Mouse (Mus musculus) layer of hippocampus, adult 9-11 months (tissue): ENCODE results near the gene Slc22a20.

Experiments used
- DNase-seq: peaks from one replicate; pipeline ENCODE4 v3.0.0; 2022

Gene Slc22a20

DNA sequence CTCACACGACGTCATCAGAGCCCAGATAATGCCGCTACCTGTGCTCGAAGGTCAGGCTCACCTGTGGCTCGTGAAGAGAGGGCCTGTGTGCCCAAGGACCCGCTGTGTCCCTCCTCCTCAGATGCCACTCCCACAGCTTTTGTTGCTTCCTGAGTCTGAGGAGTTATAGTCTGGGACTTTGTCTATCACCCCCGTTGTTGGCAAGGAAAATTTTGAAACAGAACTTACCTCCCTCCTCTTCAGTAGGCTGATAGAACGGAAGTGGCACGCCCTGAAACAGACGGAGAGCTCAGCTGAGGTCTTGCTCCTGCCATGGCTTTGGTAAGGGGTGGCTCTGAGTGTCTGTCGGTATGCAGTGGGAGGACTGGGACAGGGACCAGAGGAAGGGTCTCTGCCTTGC, 35.7 kb downstream of the Slc22a20 start:
- no peak for DNase-seq

DNA sequence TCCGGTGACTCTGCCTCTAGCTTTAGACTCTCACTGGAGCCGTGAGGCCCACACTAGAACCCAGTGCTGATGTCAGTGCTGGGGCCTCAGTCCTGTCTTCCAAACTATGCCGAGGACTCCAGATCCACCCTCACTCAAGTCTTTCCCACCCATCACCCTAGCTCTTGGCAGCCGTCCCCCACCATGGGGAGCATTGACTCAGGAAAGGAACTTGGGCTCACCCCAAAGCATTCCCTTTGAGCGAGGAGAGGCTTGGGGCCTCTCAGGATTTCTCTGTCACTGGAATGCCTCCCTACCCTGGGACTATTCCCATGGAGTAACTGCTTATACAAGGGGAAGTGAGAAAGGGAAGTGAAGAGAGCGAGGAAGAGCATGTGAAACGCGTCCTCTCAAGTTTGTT, 40.1 kb downstream of the Slc22a20 start:
- DNase-seq: no peak

DNA sequence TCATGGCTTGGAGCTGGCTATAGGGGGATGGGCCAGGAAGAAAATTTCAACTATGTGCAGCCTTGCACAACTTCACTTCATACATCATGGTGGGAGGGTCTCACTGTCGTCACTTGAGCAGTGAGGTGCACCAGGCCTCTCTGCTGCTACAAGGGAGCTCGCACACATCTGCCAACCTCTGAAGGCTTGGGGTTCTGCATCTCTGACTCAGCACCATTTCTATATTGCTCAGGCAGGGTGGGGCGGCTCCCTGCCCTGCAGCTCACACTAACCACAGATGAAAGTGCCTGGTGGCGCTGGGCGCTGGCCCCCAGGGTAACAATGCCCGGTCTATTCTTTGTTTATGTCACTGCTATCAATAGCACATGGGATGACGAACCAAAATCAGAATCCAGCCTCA, 40.9 kb downstream of the Slc22a20 start:
- peak; percentile 86 for DNase-seq

DNA sequence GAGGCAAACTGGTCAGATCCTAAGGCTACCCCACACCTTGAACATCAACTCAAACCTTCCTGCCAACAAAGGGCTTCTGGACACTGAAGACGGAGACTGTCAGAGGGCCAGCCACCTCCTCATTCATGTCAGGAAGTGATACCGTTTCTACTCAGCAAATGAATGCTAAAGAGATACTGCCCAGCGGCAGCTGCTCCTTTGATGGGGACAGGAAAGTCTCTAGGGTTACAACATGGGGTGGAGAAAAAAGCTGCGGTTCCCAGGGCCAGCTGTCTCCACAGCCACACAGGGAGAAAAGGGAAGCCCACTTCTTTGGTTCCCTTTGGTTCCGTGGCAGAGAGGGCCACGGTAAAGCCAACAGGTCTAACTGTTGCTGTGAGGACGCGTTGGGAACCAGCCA, 41.8 kb downstream of the Slc22a20 start:
- DNase-seq: no peak

DNA sequence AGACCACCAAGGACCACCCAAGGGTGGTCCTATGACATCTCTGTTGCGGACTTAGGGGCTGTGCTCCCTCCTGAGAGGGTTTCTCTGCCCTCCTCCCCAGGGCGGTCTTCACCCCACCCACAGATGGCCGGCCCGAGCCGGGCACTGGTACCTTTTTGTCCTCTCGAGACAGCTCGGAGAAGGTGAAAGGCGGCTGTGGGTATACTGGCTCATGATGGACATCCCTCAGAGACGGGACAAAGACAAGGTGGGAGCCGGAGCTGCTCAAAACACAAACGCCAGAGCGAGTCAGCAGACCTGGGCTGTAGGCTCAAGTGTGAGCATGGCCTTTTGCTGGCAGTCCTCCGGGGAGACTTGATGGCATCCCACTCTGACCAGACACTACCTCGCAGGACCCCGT, 42.5 kb downstream of the Slc22a20 start:
- no peak for DNase-seq

DNA sequence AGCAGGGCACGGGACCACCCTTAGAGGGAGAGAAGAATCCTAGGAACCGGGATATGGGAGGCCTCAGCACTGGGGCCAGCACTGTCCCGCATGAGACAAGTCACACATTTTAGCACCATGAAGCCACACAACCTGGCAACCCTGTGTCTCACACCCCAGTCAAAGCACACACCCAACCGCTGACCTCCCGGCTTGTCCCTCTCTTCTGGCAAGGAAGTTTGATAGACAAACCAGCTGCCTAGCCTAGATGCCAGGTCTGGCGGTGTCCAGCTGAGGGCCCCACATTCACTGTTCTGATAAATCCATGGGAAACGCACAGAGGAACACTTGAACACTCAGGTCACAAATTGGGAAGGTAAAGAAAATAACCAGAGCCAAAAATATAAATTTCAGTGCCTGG, 43.4 kb downstream of the Slc22a20 start:
- no peak for DNase-seq

DNA sequence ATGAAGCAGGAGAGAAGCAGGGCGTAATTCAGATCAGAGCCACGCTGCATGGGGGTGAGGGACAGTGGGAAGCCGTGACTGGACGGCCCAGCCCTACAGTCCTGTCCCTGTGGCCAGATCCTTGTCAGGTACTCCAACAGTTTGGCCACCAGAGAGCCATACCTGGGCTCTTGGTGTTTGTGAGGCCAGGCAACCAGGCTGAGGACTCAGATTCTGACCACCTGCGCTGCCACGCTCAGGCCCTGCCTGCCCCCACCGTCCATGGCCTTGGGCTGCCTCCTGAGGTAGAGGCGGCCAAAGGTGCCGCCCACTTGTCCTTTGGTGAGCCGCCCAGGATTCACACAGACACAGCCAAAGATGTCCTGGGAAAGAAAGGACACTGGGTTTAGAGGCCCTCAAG, 45.3 kb downstream of the Slc22a20 start:
- DNase-seq: no peak

DNA sequence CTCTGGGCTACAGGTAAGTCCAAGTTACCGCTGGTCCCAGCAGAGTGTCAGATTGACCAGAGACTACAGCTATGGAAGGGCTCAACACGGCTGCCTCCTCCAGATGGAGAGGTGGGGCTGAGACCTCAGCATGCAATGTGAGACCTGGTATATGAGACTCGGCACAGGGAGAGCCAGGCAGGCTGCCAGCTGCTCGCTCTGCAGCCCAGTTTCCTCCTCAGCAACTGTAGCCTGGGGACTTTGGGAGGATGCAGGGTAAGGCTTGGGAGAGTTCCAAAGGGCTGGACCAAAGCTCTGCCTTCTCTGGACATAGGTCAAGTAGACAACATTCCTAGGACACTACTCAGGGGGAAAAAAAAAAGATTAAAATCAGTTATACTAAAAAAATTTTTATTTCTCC, 45.8 kb downstream of the Slc22a20 start:
- peak; percentile 38 for DNase-seq

DNA sequence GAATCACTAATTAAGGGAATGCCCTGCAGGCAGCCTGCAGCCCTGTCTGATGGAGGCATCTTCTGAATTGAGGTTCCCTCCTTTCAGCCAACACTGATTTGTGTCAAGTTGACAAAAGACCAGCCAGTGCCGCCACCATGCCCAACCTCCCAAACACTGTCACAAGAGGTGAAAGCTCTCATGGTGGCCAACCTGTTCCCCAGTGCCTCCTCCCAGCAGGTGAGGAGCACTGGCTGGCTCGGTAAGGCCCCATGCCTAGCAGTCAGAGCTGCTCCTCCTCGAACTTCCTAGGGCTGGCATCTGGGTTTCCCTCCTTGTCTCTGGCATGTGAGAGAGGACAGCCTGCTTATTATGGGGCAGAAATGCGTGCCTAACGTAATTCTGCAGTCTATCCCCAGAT, 46.2 kb downstream of the Slc22a20 start:
- DNase-seq: no peak

DNA sequence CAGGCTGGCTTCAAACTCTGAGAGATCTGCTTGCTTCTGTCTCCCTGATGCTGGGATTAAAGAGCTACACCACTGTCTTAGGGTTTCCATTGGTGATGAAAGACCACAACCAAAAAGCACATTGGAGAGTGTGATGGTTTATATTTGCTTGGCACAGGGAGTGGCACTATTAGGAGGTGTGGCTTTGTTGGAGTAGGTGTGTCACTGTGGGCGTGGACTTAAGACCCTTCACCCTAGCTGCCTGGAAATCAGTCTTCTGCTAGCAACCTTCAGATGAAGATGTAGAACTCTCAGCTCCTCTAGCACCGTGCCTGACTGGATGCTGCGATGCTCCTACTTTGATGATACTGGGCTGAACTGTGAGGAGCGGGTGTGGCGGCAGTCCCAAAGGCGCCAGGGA, 47.4 kb downstream of the Slc22a20 start:
- DNase-seq: no peak

DNA sequence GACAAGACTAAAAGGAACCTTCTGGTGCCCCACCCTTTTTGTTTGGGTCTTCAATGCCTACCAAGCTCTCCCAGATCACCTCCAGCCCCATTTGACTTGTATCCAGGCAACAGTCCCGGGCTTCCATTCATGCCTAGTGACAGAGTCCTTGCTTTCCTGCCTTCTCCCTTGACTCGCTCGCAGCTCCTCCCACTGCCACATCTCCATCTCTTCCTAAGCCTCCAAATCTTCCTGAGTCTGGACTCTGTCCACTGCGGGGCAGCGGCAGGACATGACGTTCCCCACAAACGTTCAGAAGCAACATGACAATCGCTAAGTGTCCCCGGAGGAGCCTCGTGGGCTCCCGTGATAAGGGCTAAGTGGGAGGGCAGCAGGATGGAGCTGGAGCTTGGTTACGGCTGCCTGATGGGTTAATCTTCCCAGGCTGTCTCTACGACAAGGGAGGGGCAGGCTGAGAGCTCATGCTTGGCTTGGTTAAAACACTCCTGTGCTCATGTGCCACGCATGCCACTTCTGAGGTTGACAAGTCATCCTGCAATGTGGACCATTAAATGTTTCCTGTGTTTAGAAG, 48.0 kb downstream of the Slc22a20 start:
- DNase-seq: no peak

DNA sequence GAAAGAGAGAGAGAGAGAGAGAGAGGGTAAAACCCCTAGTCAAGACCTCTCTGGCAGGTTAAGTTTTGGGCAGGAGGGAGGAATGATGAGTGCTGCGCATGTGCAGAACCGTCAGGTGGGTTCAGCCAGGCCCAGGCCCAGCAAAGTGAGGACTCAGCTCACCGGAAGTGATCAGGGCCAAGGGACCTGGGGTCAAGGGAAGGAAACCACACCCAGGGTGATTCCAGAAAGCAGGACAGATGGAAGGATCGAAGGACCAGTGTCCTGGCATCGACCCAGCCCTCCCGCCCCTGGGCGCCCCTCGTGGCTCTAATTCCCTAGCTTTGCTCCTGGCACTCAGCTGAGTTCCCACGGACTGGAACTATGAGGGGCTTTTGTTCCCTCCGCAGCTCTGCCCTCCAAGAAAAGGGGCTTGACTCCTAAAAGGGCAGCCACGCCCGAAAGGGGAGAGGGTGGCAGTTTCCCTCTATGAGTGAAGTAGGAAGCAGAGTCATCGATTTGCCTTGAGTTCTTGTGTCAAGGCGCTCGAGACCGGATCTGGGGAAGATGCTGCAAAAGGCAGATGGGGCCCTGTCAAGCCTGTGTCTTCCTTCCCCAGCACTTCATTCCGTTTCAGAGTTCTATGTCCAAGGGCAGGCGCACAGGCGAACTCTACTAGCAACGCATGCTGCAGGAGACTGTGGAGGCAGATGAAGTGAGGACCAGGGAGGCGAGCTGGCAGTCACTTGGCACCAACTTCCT, 48.7 kb downstream of the Slc22a20 start:
- no peak for DNase-seq

DNA sequence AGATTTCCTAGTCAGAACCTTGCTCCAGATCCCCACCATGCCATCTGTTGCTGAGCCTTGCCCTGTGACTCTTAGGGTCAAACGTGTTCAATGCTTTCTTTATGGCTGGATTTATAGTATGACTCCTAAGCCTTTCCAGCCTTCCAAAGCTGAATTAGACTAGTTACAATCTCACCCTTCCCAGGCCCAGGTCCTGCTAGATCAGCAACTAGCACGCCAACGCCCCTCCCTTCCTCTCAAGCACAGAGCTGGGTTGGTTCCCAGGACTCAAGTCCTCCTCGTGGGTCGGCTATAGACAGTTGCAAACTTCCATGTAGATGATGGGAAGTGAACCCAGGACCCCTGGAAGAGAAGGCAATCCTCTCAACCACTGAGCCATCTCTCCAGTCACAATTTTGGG, 50.3 kb downstream of the Slc22a20 start:
- DNase-seq: no peak

DNA sequence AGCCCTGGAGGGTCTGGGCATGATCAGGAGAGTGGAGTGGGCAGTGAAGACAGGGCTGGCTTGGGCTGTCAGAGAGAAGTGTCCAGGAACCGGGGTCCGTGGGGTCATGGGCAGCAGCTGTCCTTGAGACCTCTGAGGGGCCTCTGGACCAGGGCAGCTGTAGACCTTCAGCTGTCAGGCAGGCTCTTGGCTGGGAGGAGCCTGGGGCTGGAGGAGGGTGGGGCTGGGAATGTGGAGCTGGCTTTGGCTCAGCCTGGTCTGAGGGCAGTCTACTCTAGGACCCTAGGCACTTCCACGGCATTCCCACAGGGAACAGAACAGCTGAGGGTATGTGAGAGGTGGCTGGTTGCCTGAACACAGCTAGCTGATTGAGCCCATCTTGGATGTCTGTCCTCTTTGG, 50.7 kb downstream of the Slc22a20 start:
- no peak for DNase-seq

DNA sequence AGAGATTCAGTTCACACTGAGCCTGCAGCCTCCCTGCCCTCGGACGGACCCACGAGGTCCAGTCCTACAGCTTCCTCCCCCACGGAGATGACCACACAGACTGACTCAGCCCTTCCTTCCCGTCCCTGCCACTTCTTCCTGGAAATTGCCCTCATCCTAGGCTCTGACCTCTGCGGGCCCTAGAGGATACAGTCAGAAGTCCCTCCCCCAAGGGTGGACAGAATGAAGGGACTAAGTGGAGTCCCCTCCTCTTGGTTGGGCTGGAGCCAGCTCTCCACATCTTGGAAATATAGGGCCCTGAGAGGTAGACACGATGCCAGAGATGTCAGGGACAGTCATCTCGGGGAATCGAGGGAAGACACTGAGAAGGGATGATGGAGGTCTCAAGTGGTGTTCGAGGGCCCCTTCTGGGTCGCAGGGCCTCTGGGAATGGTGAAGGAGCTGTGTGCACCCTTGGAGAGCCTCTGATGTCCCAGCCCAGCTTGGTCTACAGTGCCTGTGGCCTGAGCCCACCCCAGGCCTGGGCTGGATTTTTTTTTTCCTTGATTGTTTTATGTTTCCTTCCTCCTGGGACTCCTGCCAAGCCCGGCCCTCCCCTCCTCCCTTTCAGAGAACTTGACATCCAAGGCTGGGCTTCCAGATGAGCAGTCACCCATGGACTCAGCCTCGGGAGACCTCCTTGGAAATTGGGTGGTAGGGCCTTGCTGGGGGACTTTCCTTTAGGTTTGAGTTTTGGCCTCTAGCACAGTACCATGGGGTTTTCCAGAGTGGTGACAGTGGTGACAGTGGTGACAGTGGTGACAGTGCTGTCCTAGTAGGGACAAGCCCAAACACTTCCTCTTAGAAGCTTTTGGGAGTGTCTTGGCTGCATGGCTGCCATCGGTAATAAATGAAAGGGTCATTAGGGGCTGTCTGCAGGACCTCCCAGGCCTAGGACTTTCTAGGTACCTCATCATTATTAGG, 56.0 kb downstream of the Slc22a20 start:
- DNase-seq: no peak

DNA sequence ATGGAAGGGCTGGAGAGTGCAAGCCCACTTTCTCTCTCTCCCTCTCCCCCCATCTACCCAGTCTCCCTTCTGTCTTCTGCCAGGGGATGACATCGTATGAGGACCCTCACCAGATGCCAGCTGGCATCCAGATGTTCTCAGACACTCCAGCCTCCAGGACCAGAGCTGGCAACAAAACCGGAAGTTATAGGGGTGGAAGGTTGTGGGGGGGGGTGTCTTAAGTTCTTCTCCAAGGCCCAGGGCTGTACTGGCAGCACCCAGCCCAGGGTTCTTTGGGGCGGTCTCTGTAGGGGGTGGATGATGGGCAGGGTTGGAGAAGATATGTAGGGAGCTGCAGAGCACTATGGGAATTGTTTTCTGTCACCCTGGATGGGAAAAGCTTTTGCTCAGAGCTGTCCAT, 57.4 kb downstream of the Slc22a20 start:
- DNase-seq: no peak

DNA sequence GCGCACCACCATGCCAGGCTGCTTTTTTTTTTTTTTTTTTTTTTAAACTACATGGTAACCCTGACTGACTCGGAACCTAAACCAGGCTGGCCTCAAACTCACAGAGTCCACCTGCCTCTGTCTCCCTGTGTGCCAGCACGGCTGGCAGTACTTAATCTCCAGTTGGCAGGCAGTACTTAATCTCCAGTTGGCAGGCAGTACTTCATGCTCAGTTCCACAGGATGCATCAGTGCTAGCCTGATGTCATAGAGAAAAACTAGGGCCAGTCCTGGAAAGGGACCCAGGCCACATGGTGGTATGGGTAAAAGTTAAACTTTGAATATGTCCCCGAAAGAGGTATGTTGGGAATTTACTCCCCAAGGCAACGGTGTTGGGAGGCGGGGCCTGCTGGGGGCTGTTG, 57.8 kb downstream of the Slc22a20 start:
- no peak for DNase-seq

DNA sequence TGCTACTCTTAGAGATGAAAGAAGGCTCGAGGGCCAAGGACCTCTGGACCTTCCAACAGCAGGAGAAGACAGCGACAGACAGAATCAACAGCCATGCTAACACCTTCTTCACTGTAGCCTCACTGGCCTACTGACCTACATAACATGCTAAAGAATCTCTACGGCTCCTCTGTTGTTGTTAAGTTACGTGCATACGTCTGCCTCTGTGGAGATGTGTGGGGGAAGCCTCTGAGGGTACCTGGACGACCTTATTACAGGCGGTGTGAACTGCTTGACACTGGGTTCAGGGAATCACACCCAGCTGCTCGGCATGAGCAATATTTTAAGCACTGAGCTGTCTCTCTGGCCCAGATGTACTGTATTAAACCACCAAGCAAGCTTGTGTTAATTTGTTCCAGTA, 58.4 kb downstream of the Slc22a20 start:
- no peak for DNase-seq

DNA sequence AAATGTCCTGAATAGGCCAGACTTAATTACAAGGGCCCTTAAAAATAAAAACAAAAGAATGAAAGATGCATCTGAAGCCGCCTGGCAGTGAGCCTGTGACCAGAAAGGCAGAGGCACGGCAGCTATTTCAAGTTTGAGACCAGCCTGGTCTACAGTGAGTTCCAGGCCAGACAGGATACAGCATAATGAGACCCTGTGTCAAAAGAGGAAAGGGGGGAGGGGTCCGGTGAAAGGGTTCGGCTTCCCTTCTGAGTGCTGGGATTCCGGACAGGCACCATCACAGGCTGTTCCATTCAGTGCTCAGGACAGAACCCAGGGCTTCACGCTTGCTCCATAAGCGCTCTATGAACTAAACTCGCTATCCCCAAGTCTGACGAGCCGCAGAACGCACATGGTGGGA, 58.9 kb downstream of the Slc22a20 start:
- DNase-seq: no peak

DNA sequence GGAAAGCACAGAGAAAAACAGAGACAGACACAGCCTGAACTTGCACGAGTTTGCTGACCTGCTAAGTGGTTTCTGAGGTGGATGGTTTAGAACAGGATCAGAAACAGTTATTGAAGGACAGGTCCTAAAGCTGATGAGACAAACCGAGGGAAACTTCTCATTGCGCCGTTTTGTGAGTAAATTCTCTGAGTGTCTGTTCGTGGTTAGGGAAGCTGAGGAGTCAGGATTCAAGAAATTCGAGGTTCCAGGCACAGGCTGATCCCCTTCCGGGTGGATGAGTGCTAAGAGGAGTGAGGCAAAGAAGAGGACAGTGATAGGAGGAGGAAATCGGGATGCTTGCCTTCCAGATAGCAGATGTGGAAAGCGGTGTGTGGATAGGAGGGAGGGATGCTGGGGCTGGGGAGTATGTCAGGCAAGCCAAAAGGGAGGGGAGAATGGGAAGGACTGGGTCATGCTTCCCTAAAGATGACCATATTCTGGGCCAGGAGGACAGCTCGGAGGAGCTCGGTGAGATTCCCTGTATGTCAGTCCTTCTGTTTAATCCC, 60.6 kb downstream of the Slc22a20 start:
- no peak for DNase-seq

DNA sequence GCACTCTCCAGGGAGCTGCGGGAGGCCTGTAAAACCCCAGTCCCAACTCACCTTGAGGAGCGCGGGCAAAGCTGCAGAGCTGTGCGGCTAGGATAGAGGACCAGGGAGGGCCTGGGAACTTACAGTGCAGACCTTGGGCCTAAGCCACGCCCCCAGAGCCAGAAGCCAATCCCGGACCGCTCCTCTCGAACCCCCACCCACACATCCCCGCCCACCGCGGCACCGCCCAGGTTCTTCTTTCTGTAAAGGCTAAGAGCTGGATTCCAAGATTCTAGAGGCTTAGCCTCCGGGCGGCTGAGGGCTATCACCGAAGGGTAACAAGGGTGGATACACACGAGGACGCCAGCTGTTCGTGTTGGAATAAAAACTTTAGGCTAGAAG, 61.2 kb downstream of the Slc22a20 start, which contains the start of gene Cdc42ep2:
TSS of gene Cdc42ep2 (minus strand) at position 104 of the 381 bp plus-strand sequence.
- peak; percentile 94 for DNase-seq

DNA sequence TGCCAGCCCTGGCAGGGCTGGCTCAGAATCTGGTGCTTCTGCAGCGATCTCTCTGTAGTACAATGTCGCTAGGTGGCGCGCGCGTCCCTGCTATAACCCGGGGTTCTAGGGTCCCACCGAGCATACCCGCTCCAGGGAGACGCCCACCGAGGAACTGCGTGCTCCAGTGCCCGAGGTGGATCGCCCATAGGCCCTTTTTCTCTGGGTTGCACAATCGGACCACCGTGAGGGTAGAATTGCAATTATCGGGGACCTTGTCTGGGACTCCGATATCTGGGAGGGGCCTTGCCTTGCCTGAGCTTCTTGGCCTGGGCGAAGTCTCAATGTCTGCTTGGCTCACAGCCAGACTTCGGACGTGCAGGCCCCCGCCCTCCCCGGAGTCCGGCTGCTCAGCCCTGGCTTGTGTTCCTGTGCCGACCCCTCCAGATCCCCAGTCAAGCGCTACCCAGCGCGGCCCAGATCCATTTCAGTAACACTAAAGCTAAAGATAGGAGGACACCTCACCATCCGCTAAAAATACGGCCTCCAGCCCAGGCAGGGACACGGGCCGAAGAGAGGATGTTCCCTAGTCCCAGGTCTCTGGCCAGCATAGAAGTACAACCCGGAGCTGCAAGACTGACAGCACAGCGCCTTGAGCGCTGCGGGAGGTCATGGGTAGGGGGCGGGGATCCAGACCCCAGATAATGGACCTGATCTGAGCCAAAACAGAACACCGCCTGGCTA, 61.8 kb downstream of the Slc22a20 start:
- DNase-seq: peak; percentile 85

DNA sequence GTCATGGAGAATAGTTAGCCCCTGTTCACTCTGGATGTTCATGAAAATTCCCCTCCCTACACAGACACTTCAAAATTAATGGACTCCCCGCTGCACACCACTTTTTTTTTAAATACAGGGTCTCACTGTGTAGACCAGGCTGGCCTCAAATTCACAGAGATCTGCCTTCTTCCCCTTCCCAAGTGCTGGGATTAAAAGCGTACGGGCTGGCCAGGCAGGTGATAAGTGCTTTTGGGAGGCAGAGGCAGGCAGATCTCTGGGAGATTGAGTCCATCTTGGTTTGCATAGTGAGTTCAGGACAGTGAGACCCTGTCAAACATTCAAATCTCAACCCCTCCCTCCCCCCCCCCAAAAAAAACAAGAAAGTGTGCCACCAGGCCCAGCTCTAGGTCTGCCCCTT, 63.0 kb downstream of the Slc22a20 start:
- DNase-seq: no peak
